9 mouse cellular contexts compared by ENCODE assay signal in genomic region chr2:168579601-168580130, GRCm38 (mm10). TPM values are rescaled to one million over a fixed set of nuclear protein-coding genes. Genes with fewer than 3 reads are reported as not detected.
ATAC-seq and TF ChIP-seq lines count a peak whose summit lies in the region.
"Had no signal": no experiment of that assay in that cellular context is flagged by ENCODE, and none has a peak within 500 bp of the region (broad histone marks: within the 10 kb centered on the region; RNA-seq: fewer than 3 reads in every experiment).

No protein-coding gene starts in this region.

- H3K9me3 ChIP-seq in heart, embryonic 14.5 days (ENCODE audit: control insufficient read depth, low read length): no peaks in the 10 kb centered on the region
- no peaks in the 10 kb centered on the region for H3K9me3 ChIP-seq in heart, embryonic 11.5 days (replicated peaks; ENCODE audit: control insufficient read depth, low read length)
- H3K9me3 ChIP-seq in limb, embryonic 15.5 days: no peaks in the 10 kb centered on the region
- H3K9me3 ChIP-seq: neural tube, embryonic 13.5 days had no signal

- TF ChIP-seq CTCF in C2C12 (IDR thresholded peaks at IDR 0.05; ENCODE audit: control insufficient read depth, insufficient read depth, insufficient read length): no peak
- TF ChIP-seq CTCF in bone marrow macrophage, adult 2 months (IDR thresholded peaks at IDR 0.05; ENCODE audit: low read depth, low read length): no peak

- no peak for ATAC-seq in heart, embryonic 14.5 days (ENCODE audit: insufficient number of reproducible peaks, insufficient read depth, low FRiP score, low read depth)
- no peak for ATAC-seq in heart, embryonic 11.5 days (replicated peaks; ENCODE audit: insufficient number of reproducible peaks, low FRiP score, low TSS enrichment)
- no peak for ATAC-seq in limb, embryonic 15.5 days (ENCODE audit: insufficient number of reproducible peaks, low FRiP score, low TSS enrichment, low read depth)
- ATAC-seq in activated CD4-positive, CD25-positive, alpha-beta regulatory T cell, adult 4 months: no peak
- no peak for ATAC-seq in megakaryocyte-erythroid progenitor cell, adult 5-6 weeks (replicated peaks; ENCODE audit: low FRiP score, low TSS enrichment, poor library complexity, severe bottlenecking)
- ATAC-seq: hindbrain, postnatal 0 days had no signal

- H3K4me3 ChIP-seq in heart, embryonic 14.5 days (ENCODE audit: control insufficient read depth in 1 of 2, insufficient read depth in 1 of 2, low read depth in 1 of 2, low read length in 2 of 2): no peak overlapping the region
- no peak overlapping the region for H3K4me3 ChIP-seq in heart, embryonic 11.5 days (ENCODE audit: low read depth, low read length)
- no peak overlapping the region for H3K4me3 ChIP-seq in C2C12 (ENCODE audit: insufficient read depth, poor library complexity, severe bottlenecking)
- H3K4me3 ChIP-seq in bone marrow macrophage, adult 2 months (ENCODE audit: insufficient read depth, low read length): no peak overlapping the region
- H3K4me3 ChIP-seq in limb, embryonic 15.5 days: no peak overlapping the region
- H3K4me3 ChIP-seq: neural tube, embryonic 13.5 days had no signal

- peak overlapping the region; percentile 35 for H3K9ac ChIP-seq in heart, embryonic 14.5 days (ENCODE audit: low read length)
- no peak overlapping the region for H3K9ac ChIP-seq in heart, embryonic 11.5 days (ENCODE audit: low read depth, low read length)
- no peak overlapping the region for H3K9ac ChIP-seq in limb, embryonic 15.5 days
- H3K9ac ChIP-seq: neural tube, embryonic 13.5 days had no signal

- no peaks in the 10 kb centered on the region for H3K79me2 ChIP-seq in C2C12 (ENCODE audit: control insufficient read depth, insufficient read depth)

- WGBS in heart, embryonic 14.5 days: 50% methylated on average over 15 of the region's 15 CpGs
- WGBS in heart, embryonic 11.5 days (ENCODE audit: insufficient replicate concordance): 63% methylated on average over 15 of the region's 15 CpGs
- 62% methylated on average over 15 of the region's 15 CpGs for WGBS in limb, embryonic 15.5 days

- H3K4me1 ChIP-seq in heart, embryonic 14.5 days (ENCODE audit: control insufficient read depth in 2 of 2, insufficient read depth in 2 of 2, low read length in 2 of 2): peaks cover 63 to 77% of the 10 kb centered on the region in 2 experiments
- peaks cover 64% of the 10 kb centered on the region for H3K4me1 ChIP-seq in heart, embryonic 11.5 days (ENCODE audit: control insufficient read depth, insufficient read depth, low read length)
- peaks cover 91% of the 10 kb centered on the region for H3K4me1 ChIP-seq in bone marrow macrophage, adult 2 months (ENCODE audit: control insufficient read depth, insufficient read depth, low read length)
- peaks cover 85% of the 10 kb centered on the region for H3K4me1 ChIP-seq in limb, embryonic 15.5 days

- peak overlapping the region; percentile 4 for H3ac ChIP-seq in C2C12 (ENCODE audit: control insufficient read depth, insufficient read length, low read depth)

- peak overlapping the region; percentile 3 to 26; a peak in 2 of 4 replicates for H3K27ac ChIP-seq in heart, embryonic 14.5 days (replicated peaks in 1 of 2; ENCODE audit: control insufficient read depth in 1 of 2, insufficient read depth in 1 of 2, low read depth in 2 of 2, low read length in 2 of 2)
- no peak overlapping the region for H3K27ac ChIP-seq in heart, embryonic 11.5 days (ENCODE audit: low read depth, low read length)
- H3K27ac ChIP-seq in bone marrow macrophage, adult 2 months (ENCODE audit: insufficient read depth, low read depth, low read length): peak overlapping the region; percentile 99
- 0 out of 2 replicates have a peak overlapping the region, but pooled peaks have one; percentile 17 for H3K27ac ChIP-seq in limb, embryonic 15.5 days
- H3K27ac ChIP-seq: hindbrain, postnatal 0 days; neural tube, embryonic 13.5 days had no signal

- TF ChIP-seq POLR2A in bone marrow macrophage, adult 2 months (IDR thresholded peaks at IDR 0.05; ENCODE audit: borderline replicate concordance, low read depth, low read length): no peak

- no peaks in the 10 kb centered on the region for H3K79me3 ChIP-seq in C2C12 (ENCODE audit: low read depth)

- no peaks in the 10 kb centered on the region for H3K27me3 ChIP-seq in heart, embryonic 14.5 days (ENCODE audit: control insufficient read depth, insufficient read depth, low read length)
- H3K27me3 ChIP-seq in heart, embryonic 11.5 days (ENCODE audit: control insufficient read depth, insufficient read depth, low read length): no peaks in the 10 kb centered on the region
- H3K27me3 ChIP-seq in C2C12 (ENCODE audit: control insufficient read depth, insufficient read depth, insufficient read length): no peaks in the 10 kb centered on the region
- no peaks in the 10 kb centered on the region for H3K27me3 ChIP-seq in limb, embryonic 15.5 days

- H3K4me2 ChIP-seq in heart, embryonic 14.5 days (ENCODE audit: low read length): no peak overlapping the region
- H3K4me2 ChIP-seq in heart, embryonic 11.5 days: no peak overlapping the region
- no peak overlapping the region for H3K4me2 ChIP-seq in limb, embryonic 15.5 days

- no peaks in the 10 kb centered on the region for H3K36me3 ChIP-seq in heart, embryonic 14.5 days (ENCODE audit: control insufficient read depth, insufficient read depth, low read length)
- H3K36me3 ChIP-seq in heart, embryonic 11.5 days (ENCODE audit: control insufficient read depth, insufficient read depth, low read length): no peaks in the 10 kb centered on the region
- no peaks in the 10 kb centered on the region for H3K36me3 ChIP-seq in C2C12 (ENCODE audit: control insufficient read depth, insufficient read depth)
- H3K36me3 ChIP-seq in limb, embryonic 15.5 days: no peaks in the 10 kb centered on the region
- H3K36me3 ChIP-seq: neural tube, embryonic 13.5 days had no signal

TF ChIP-seq in C2C12, 6 proteins besides CTCF, POLR2A, EP300 and RAD21:
- TF ChIP-seq FOSL1 (IDR thresholded peaks at IDR 0.05; ENCODE audit: insufficient read depth, low read length, poor library complexity, severe bottlenecking) (peak; percentile 31), MYOG (IDR thresholded peaks at IDR 0.05; ENCODE audit: control insufficient read depth, extremely low read depth, insufficient read length) (no peak)

RNA-seq across cellular contexts. Expression of gene Nfatc2, which starts 21.8 kb away (rescaled TPM):
- polyA plus RNA-seq in heart, embryonic 14.5 days (2014; fragmentation: Nextera tagmentation; extraction: Ambion mirVana): 13.0 and 13.2 TPM in 2 replicates
- polyA plus RNA-seq in heart, embryonic 11.5 days (2014; fragmentation: Nextera tagmentation; extraction: Ambion mirVana): 4.2 and 4.6 TPM in 2 replicates
- polyA plus RNA-seq in C2C12 (2012; fragmentation: generic; extraction: Trizol): 0.07 TPM
- polyA plus RNA-seq in bone marrow macrophage, adult 2 months (2012; ENCODE audit: insufficient read depth, insufficient read length, missing spikeins): 49.4 and 61.9 TPM in 2 replicates
- 6.2 and 8.9 TPM in 2 replicates for polyA plus RNA-seq in limb, embryonic 15.5 days (2015; fragmentation: Nextera tagmentation; extraction: Ambion mirVana)
- polyA plus RNA-seq in activated CD4-positive, CD25-positive, alpha-beta regulatory T cell, adult 4 months (2017; shearing (Covaris generic)): 10 to 100 TPM; 22.1 to 22.9 TPM
- 0.44 and 0.69 TPM in 2 replicates for total RNA-seq in megakaryocyte-erythroid progenitor cell, adult 5-6 weeks (2014; fragmentation: Nextera tagmentation)
- total RNA-seq in megakaryocyte-erythroid progenitor cell, adult 5-6 weeks (2017): 0.33 and 0.46 TPM in 2 replicates
